Mouse (Mus musculus) G1E-ER4 (cell line): ENCODE measurements around the gene Col24a1. TPM values are rescaled to one million over a fixed set of nuclear protein-coding genes. Genes with fewer than 3 reads are reported as not detected.

Source experiments
- GATA1 ChIP-seq: IDR thresholded peaks from one replicate; pipeline ENCODE4 v1.8.0; 2012; ENCODE audit warnings: low read length, inconsistent platforms
- polyA plus RNA-seq: library from polyadenylated mRNA; stranded (reverse); fragments of >175 nt; gene quantifications from 2 replicates; pipeline ENCODE4 v1.2.3, GENCODE M21; 2012

The Col24a1 gene
- polyA plus RNA-seq, result not detected in 2 replicates

- TF ChIP-seq GATA1, result no peak
These were observed at the start of gene Col24a1 for GRCm38 (mm10) chr3:145292337-145293134. Col24a1 (plus strand) TSS chr3:145292472.

- no peak for TF ChIP-seq GATA1
These were observed 44.2 kb upstream of the Col24a1 start for GRCm38 (mm10) chr3:145248040-145248439.

- TF ChIP-seq GATA1, result no peak
These were observed 39.2 kb upstream of the Col24a1 start for GRCm38 (mm10) chr3:145253066-145253465.

GRCm38 (mm10) chr3:145254764-145255396 lies 37.4 kb upstream of the Col24a1 start:
- TF ChIP-seq GATA1, result no peak

- TF ChIP-seq GATA1, result no peak
These were observed 35.6 kb upstream of the Col24a1 start for GRCm38 (mm10) chr3:145256647-145257046.

GRCm38 (mm10) chr3:145259678-145260077 lies 32.6 kb upstream of the Col24a1 start:
- no peak for TF ChIP-seq GATA1

GRCm38 (mm10) chr3:145263131-145263530 lies 29.1 kb upstream of the Col24a1 start:
- TF ChIP-seq GATA1, result no peak

- TF ChIP-seq GATA1, result no peak
These were observed 24.2 kb upstream of the Col24a1 start for GRCm38 (mm10) chr3:145268066-145268465.

GRCm38 (mm10) chr3:145274191-145274590 lies 18.1 kb upstream of the Col24a1 start:
- no peak for TF ChIP-seq GATA1

GRCm38 (mm10) chr3:145293207-145293606 lies 935 bp downstream of the Col24a1 start:
- TF ChIP-seq GATA1, result no peak

- TF ChIP-seq GATA1, result no peak
These were observed 1.5 kb downstream of the Col24a1 start for GRCm38 (mm10) chr3:145293623-145294307.

GRCm38 (mm10) chr3:145299980-145300591 lies 7.8 kb downstream of the Col24a1 start:
- no peak for TF ChIP-seq GATA1

GRCm38 (mm10) chr3:145305311-145305710 lies 13.0 kb downstream of the Col24a1 start:
- TF ChIP-seq GATA1, result no peak

- no peak for TF ChIP-seq GATA1
These were observed 14.9 kb downstream of the Col24a1 start for GRCm38 (mm10) chr3:145307209-145307608.

GRCm38 (mm10) chr3:145320587-145321274 lies 28.5 kb downstream of the Col24a1 start:
- TF ChIP-seq GATA1, result no peak

GRCm38 (mm10) chr3:145325402-145325801 lies 33.1 kb downstream of the Col24a1 start:
- no peak for TF ChIP-seq GATA1
